Mouse (Mus musculus) small intestine, adult 2 months (tissue): ENCODE results near the gene Clec4g.

ENCODE experiments used
- CTCF ChIP-seq: fragments of 200-500 bp; IDR thresholded peaks from 2 replicates; pipeline ENCODE4 v1.5.1; 2012; ENCODE audit warnings: low read depth, mild to moderate bottlenecking, control low read depth, inconsistent platforms, low read length, moderate library complexity, mixed read lengths; ENCODE audit not compliant: insufficient replicate concordance, insufficient read length; ENCODE audit errors: extremely low read depth
- POLR2A ChIP-seq: fragments of 200-500 bp; IDR thresholded peaks from 2 replicates; pipeline ENCODE4 v1.6.1; 2012; ENCODE audit warnings: low read depth, mild to moderate bottlenecking, control low read depth, inconsistent platforms, low read length, moderate library complexity

DNA sequence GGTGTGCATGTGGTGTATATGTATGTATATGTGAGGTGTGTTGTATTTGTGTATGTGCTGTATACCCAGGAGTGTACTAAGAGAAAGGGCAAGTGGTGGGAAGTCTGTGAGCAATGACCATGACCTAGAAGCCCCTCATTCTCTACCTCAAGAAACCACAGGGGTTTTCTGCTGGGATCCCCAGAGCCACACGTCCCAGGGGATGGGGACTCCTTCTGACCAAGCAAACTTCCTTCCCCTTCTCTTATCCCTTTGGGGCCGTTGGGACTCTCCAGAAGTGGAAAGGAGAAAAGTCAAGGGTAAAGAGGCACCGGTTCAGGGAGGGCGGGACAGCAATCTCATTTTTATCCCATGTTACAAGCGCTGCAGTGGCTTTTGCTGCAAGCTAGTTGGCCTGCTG is 35.0 kb downstream of the Clec4g start:
- TF ChIP-seq POLR2A (no peak), CTCF (no peak)
